ENCODE assay signal across 22 mouse cellular contexts in genomic region chr13:42112071-42112470, GRCm38 (mm10).
DNase-seq lines count a peak whose midpoint lies in the region; ATAC-seq and TF ChIP-seq lines count a peak whose summit lies in the region.
"Had no signal": no experiment of that assay in that cellular context is flagged by ENCODE, and none has a peak within 500 bp of the region (broad histone marks: within the 10 kb centered on the region; RNA-seq: fewer than 3 reads in every experiment).

No protein-coding gene starts in this region.

- no peak for TF ChIP-seq POLR2A in heart, adult 2 months (IDR thresholded peaks at IDR 0.05; ENCODE audit: insufficient read depth, low read depth, low read length)

- no peak overlapping the region for H3K4me2 ChIP-seq in heart, postnatal 0 days (ENCODE audit: low read depth, low read length)
- H3K4me2 ChIP-seq: embryonic facial prominence, embryonic 15.5 days; hindbrain, embryonic 12.5 days had no signal

- H3K9me3 ChIP-seq in heart, postnatal 0 days (replicated peaks; ENCODE audit: control insufficient read depth, low read length), result no peaks in the 10 kb centered on the region
- H3K9me3 ChIP-seq: embryonic facial prominence, embryonic 15.5 days; forebrain, embryonic 10.5 days; G1E; hindbrain, embryonic 12.5 days had no signal

- H3K9ac ChIP-seq in heart, adult 2 months (ENCODE audit: low read depth, low read length), result peak overlapping the region; percentile 36; the same call in 1 of the 2 replicates
- H3K9ac ChIP-seq in heart, postnatal 0 days (replicated peaks; ENCODE audit: low read depth, low read length), result no peak overlapping the region
- H3K9ac ChIP-seq: embryonic facial prominence, embryonic 15.5 days; hindbrain, embryonic 12.5 days had no signal

- ATAC-seq in heart, postnatal 0 days (ENCODE audit: insufficient read depth, low read depth), result no peak
- peak; percentile 12 for ATAC-seq in CD4-positive, CD25-positive, alpha-beta regulatory T cell, adult 4 months
- ATAC-seq in common myeloid progenitor, adult 5-6 weeks (replicated peaks; ENCODE audit: low read depth, poor library complexity, severe bottlenecking), result peak; percentile 33; the same call in 1 of the 2 replicates
- ATAC-seq: forebrain, embryonic 14.5 days; hindbrain, embryonic 16.5 days; intestine, postnatal 0 days had no signal

- no peak overlapping the region for H3K4me3 ChIP-seq in heart, adult 2 months
- H3K4me3 ChIP-seq in heart, postnatal 0 days (ENCODE audit: low read depth, low read length), result no peak overlapping the region
- H3K4me3 ChIP-seq: embryonic facial prominence, embryonic 15.5 days; erythroblast, embryonic 14.5 days; forebrain, embryonic 10.5 days; hindbrain, embryonic 12.5 days had no signal

- peaks cover 13% of the 10 kb centered on the region for H3K4me1 ChIP-seq in heart, adult 2 months (ENCODE audit: control insufficient read depth, insufficient read depth, low read length)
- peaks cover 31% of the 10 kb centered on the region for H3K4me1 ChIP-seq in heart, postnatal 0 days (ENCODE audit: control insufficient read depth, insufficient read depth)

- H3K27me3 ChIP-seq in heart, adult 2 months (ENCODE audit: control insufficient read depth, insufficient read depth, low read length), result no peaks in the 10 kb centered on the region
- H3K27me3 ChIP-seq in heart, postnatal 0 days (ENCODE audit: control insufficient read depth, insufficient read depth, low read length), result no peaks in the 10 kb centered on the region
- H3K27me3 ChIP-seq: embryonic facial prominence, embryonic 15.5 days; hindbrain, embryonic 12.5 days had no signal

- intact Hi-C loops in heart, adult 2 months (cut with DNase I), result no loop called here

- no peak for TF ChIP-seq CTCF in heart, adult 2 months (IDR thresholded peaks at IDR 0.05)
- TF ChIP-seq CTCF in heart, postnatal 0 days (IDR thresholded peaks at IDR 0.05; ENCODE audit: low read depth), result no peak

- peaks cover 5% of the 10 kb centered on the region for H3K79me2 ChIP-seq in heart, adult 2 months (replicated peaks; ENCODE audit: control insufficient read depth, insufficient read depth, low read length)

- no peak overlapping the region for H3K27ac ChIP-seq in heart, adult 2 months
- H3K27ac ChIP-seq in heart, postnatal 0 days (ENCODE audit: low read depth), result 0 out of 2 replicates have a peak overlapping the region, but pooled peaks have one; percentile 43
- H3K27ac ChIP-seq: embryonic facial prominence, embryonic 15.5 days; forebrain, embryonic 10.5 days; hindbrain, embryonic 12.5 days had no signal

- WGBS in heart, adult 2 months, result 82% methylated on average over 6 of the region's 6 CpGs
- WGBS in heart, postnatal 0 days, result 78% methylated on average over 6 of the region's 6 CpGs

- DNase-seq in heart, adult 2 months, result no peak
- DNase-seq in heart, adult 18-20 months, result no peak
- DNase-seq in heart, postnatal 0 days (ENCODE audit: low spot score), result no peak
- no peak for DNase-seq in heart, adult 9 months (ENCODE audit: low spot score in 2 of 2)
- DNase-seq in lung, postnatal 36 days, result no peak
- DNase-seq: adrenal gland, adult 8-10 months; adrenal gland, postnatal 36 days; cerebellum, adult 2 months; cerebellum, postnatal 10 days; embryo, embryonic 11 days; gastrocnemius, postnatal 10 days; heart, postnatal 4 days had no signal

- H3K36me3 ChIP-seq in heart, adult 2 months (ENCODE audit: control insufficient read depth, insufficient read depth, low read length), result peaks cover 4% of the 10 kb centered on the region
- no peaks in the 10 kb centered on the region for H3K36me3 ChIP-seq in heart, postnatal 0 days (replicated peaks; ENCODE audit: control insufficient read depth, insufficient read depth, low read length)
- H3K36me3 ChIP-seq: embryonic facial prominence, embryonic 15.5 days; forebrain, embryonic 10.5 days; hindbrain, embryonic 12.5 days had no signal

- no peak for TF ChIP-seq EP300 in heart, adult 2 months (IDR thresholded peaks at IDR 0.05; ENCODE audit: insufficient read depth, low read depth, low read length)
- TF ChIP-seq EP300 in heart, postnatal 0 days (IDR thresholded peaks at IDR 0.05; ENCODE audit: low read depth), result no peak
